Mouse (Mus musculus) heart, postnatal 0 days (tissue): ENCODE measurements around the gene Defb21.
A peak's percentile ranks its signal among the peaks of the same experiment; 100 is the strongest.

Source experiments
- CTCF ChIP-seq: IDR thresholded peaks from 2 replicates; pipeline ENCODE4 v1.5.1; 2016; ENCODE audit warnings: antibody characterized with exemption, control low read depth, low read depth
- EP300 ChIP-seq: IDR thresholded peaks from 2 replicates; pipeline ENCODE4 v1.6.1; 2016; ENCODE audit warnings: antibody characterized with exemption, low read depth

DNA sequence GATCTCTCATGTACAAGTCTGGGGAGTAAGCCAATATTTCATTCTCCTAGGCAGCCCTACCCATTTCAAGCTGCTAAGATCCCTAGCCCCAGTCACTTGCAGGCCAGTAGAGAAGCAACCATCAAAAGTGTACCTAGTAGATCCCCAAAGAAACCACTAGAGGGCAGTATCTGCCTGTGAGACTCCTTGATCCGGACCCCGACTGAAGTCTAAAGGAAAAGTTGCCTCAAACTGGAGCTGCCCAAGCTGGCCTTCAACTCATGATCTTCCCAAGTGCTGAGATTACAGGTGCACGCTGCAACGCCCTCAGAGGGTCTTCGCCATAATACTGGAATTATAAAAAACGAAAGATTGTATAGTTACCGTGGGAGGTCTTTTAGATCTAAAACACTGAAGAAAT is 43.0 kb downstream of the Defb21 start:
- TF ChIP-seq CTCF (peak; percentile 85), EP300 (no peak)
